Mouse (Mus musculus) E14TG2a.4 (cell line): ENCODE measurements around the gene Iqck.

Experiments used
- CTCF ChIP-seq: conservative IDR thresholded peaks from 2 replicates; pipeline ENCODE4 v1.5.1; 2014; ENCODE audit warnings: low read length
- NANOG ChIP-seq: IDR thresholded peaks from 2 replicates; pipeline ENCODE4 v1.6.1; 2014; ENCODE audit warnings: borderline replicate concordance, low read length, mixed read lengths
- POU5F1 ChIP-seq: IDR thresholded peaks from 2 replicates; pipeline ENCODE4 v1.6.1; 2014; ENCODE audit warnings: low read length, borderline replicate concordance

- TF ChIP-seq CTCF (no peak), POU5F1 (no peak), NANOG (no peak)
Observed at GRCm38 (mm10) chr7:118989275-118989856, 133.8 kb downstream of the Iqck start.
